Mouse (Mus musculus) olfactory bulb, adult 2 months (tissue): ENCODE measurements around the gene Zfhx3. TPM values are rescaled to one million over a fixed set of nuclear protein-coding genes. Genes with fewer than 3 reads are reported as not detected.

Experiments used
- H3K27ac ChIP-seq: fragments of 200-500 bp; 2 replicates; pipeline ENCODE4 v1.5.1; 2012; ENCODE audit warnings: low read depth, low read length; ENCODE audit not compliant: insufficient read depth
- H3K4me1 ChIP-seq: fragments of 200-500 bp; 2 replicates; pipeline ENCODE4 v1.6.1; 2012; ENCODE audit warnings: low read length; ENCODE audit not compliant: control insufficient read depth, insufficient read depth
- H3K4me3 ChIP-seq: fragments of 200-500 bp; 2 replicates; pipeline ENCODE4 v1.5.1; 2012; ENCODE audit warnings: mild to moderate bottlenecking, low read depth, low read length, moderate library complexity; ENCODE audit not compliant: insufficient read depth
- CTCF ChIP-seq: fragments of 200-500 bp; IDR thresholded peaks from 2 replicates; pipeline ENCODE4 v1.5.1; 2012; ENCODE audit warnings: low read depth, mild to moderate bottlenecking, low read length, moderate library complexity; ENCODE audit not compliant: insufficient read depth
- POLR2A ChIP-seq: fragments of 200-500 bp; IDR thresholded peaks from 2 replicates; pipeline ENCODE4 v1.6.1; 2012; ENCODE audit warnings: mild to moderate bottlenecking, low read depth, low read length, moderate library complexity; ENCODE audit not compliant: insufficient read depth
- WGBS: fragments of 180-500 bp; shearing (Covaris S2); methylation state at CpG from one replicate; pipeline ENCODE4 v1.1.7; 2018; 5-methylcytosine and 5-hydroxymethylcytosine counted together
- polyA plus RNA-seq: library from polyadenylated mRNA; stranded (reverse); fragments of >200 nt; gene quantifications from 2 replicates; pipeline ENCODE4 v1.2.4, GENCODE M21; 2012; ENCODE audit warnings: low replicate concordance; ENCODE audit not compliant: missing spikeins, insufficient read depth, insufficient read length

Zfhx3 gene
- polyA plus RNA-seq, 1 experiment, result not detected

- no peaks in the 10 kb centered on the region; the same call in 1 of the 2 replicates for H3K4me1 ChIP-seq
- no peak overlapping the region for H3K27ac ChIP-seq
- TF ChIP-seq CTCF, result no peak
- TF ChIP-seq POLR2A, result no peak
- WGBS, result 94% methylated on average over 6 of the region's 6 CpGs
- H3K4me3 ChIP-seq, result no peak overlapping the region
These were observed 124.7 kb downstream of the Zfhx3 start for GRCm38 (mm10) chr8:108067111-108067510.

DNA sequence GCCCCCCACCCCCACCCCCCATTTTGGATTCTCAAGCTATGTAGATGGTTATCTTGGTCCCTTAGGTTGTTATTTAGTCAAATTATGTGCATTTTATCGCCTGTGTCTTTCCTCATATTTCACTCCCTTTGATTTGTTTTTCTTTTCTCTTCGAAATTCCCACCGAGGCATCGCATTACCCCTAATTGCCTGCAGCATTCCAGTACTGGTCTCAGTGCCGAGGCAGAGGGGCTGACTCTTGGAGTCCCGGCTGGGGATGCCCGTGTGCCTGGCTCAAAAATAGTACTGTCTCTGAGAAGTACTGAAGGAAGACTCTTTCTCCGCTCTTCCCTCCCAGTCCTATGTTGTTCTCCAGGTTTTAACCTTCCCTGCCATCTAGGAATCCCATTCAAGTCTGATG, 125.8 kb downstream of the Zfhx3 start:
- no peak overlapping the region for H3K4me3 ChIP-seq
- no peak for TF ChIP-seq POLR2A
- no peak for TF ChIP-seq CTCF
- no peaks in the 10 kb centered on the region; the same call in 1 of the 2 replicates for H3K4me1 ChIP-seq
- H3K27ac ChIP-seq, result no peak overlapping the region
- WGBS, result 37% methylated on average over 8 of the region's 8 CpGs

DNA sequence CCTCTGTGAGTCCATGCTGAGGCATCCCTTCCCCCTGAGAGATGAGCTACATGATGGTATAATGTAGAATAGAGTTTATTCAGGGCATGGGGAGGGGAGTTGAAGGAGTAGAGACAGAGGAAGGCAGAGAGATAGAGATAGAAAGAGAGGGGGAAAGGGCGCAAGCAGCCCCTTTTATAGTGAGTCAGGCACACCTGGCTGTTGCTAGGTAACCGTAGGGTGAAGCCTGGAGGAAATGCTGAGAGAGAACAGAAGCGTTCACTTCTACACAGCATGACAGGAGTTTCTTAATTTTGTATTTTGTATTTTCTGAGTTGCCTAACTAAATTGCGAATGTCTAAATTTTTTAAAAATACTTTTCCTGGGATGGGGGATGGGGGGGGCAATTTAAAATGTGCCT, 128.0 kb downstream of the Zfhx3 start:
- no peak overlapping the region for H3K4me3 ChIP-seq
- H3K27ac ChIP-seq, result no peak overlapping the region
- 85% methylated on average over 4 of the region's 4 CpGs for WGBS
- TF ChIP-seq POLR2A (no peak), CTCF (no peak)
- H3K4me1 ChIP-seq, result no peaks in the 10 kb centered on the region; the same call in 1 of the 2 replicates

DNA sequence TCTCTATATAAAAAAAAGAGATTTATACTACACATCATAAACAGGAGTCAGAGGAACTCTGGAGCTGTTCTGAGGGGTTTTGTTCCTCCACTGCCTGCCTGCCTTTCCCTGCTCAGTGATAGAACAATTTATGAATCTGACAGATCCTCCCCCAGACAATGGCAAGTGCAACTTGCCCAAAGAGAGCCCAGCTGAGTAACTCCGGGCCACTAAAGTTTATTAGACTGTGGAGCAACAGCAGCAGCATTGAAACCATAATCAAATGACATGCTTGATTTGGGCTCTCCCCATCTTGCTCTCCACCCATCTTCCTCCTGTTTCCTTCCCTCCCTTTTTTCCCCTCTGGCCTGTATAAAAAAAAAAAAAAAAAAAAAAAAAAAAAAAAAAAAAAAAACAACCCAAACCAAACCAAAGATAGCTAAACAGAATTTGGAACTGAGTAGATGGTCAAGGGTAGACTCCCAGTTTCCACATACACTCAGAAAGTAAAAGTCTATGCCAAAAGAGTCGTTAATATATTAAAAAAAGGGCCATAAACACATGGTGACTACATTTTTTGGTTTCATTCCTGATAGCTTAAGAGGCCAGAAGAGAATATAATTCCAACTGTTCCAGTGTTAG, 129.8 kb downstream of the Zfhx3 start:
- Histone ChIP-seq H3K4me3 (no peak overlapping the region), H3K27ac (no peak overlapping the region), H3K4me1 (no peaks in the 10 kb centered on the region; the same call in 1 of the 2 replicates)
- TF ChIP-seq CTCF, result no peak
- no peak for TF ChIP-seq POLR2A
- 67% methylated on average over 2 of the region's 2 CpGs for WGBS

DNA sequence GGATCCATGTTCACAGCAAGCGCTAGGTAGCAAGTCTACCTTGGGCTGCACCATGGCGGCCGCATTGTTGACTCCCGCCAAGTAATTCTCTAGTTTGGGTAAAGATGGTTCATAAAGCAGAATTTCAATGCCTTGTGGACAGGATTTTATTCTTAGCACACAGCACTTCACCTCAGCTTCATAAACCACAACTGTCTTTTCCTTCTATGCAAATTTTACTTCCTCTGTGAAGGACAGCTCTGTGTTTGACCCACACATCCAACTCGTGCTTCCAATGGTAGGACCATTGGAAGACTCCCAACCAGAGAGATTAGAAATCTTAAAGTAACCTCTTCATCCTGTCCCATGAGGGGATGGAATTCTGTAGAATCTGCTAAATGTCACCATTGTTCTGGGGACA, 130.4 kb downstream of the Zfhx3 start:
- no peak for TF ChIP-seq POLR2A
- no peak for TF ChIP-seq CTCF
- WGBS, result 87% methylated on average over 5 of the region's 5 CpGs
- H3K4me1 ChIP-seq, result no peaks in the 10 kb centered on the region; the same call in 1 of the 2 replicates
- no peak overlapping the region for H3K4me3 ChIP-seq
- H3K27ac ChIP-seq, result no peak overlapping the region

GRCm38 (mm10) chr8:108075176-108075575, 132.7 kb downstream of the Zfhx3 start:
- WGBS, result 84% methylated on average over 5 of the region's 5 CpGs
- no peak for TF ChIP-seq POLR2A
- TF ChIP-seq CTCF, result no peak
- Histone ChIP-seq H3K27ac (no peak overlapping the region), H3K4me1 (no peaks in the 10 kb centered on the region), H3K4me3 (no peak overlapping the region)

- no peak overlapping the region for H3K4me3 ChIP-seq
- TF ChIP-seq CTCF, result no peak
- no peak for TF ChIP-seq POLR2A
- no peak overlapping the region for H3K27ac ChIP-seq
- no peaks in the 10 kb centered on the region for H3K4me1 ChIP-seq
- WGBS, result 92% methylated on average over 4 of the region's 4 CpGs
These were observed 136.3 kb downstream of the Zfhx3 start for GRCm38 (mm10) chr8:108078726-108079125.

GRCm38 (mm10) chr8:108086913-108087312, 144.5 kb downstream of the Zfhx3 start:
- 74% methylated on average over 4 of the region's 4 CpGs for WGBS

GRCm38 (mm10) chr8:108089632-108090031, 147.2 kb downstream of the Zfhx3 start:
- WGBS, result 76% methylated on average over 5 of the region's 5 CpGs
- Histone ChIP-seq H3K27ac (no peak overlapping the region), H3K4me3 (no peak overlapping the region), H3K4me1 (no peaks in the 10 kb centered on the region)
- no peak for TF ChIP-seq CTCF
- no peak for TF ChIP-seq POLR2A

More at GRCm38 (mm10) chr8:108086913-108087312, 144.5 kb downstream of the Zfhx3 start:
- no peaks in the 10 kb centered on the region for H3K4me1 ChIP-seq
- no peak overlapping the region for H3K27ac ChIP-seq
- no peak overlapping the region for H3K4me3 ChIP-seq
- TF ChIP-seq POLR2A, result no peak
- no peak for TF ChIP-seq CTCF

- H3K27ac ChIP-seq, result no peak overlapping the region
- peaks cover 4% of the 10 kb centered on the region for H3K4me1 ChIP-seq
- TF ChIP-seq POLR2A (no peak), CTCF (no peak)
- 93% methylated on average over 13 of the region's 13 CpGs for WGBS
- H3K4me3 ChIP-seq, result no peak overlapping the region
These were observed 156.2 kb downstream of the Zfhx3 start for GRCm38 (mm10) chr8:108098598-108098997.
